Mouse (Mus musculus) lung, postnatal 0 days (tissue): ENCODE measurements at regions not wholly inside any gene's neighbourhood (a gene's known extent, or its start where the extent isn't known, plus 50 kb on each side); places are given as distances from the start of the nearest gene placed in this dataset.

Experiments used
- ATAC-seq: fragments of 200-750 bp; cut with Nextera tagmentation; 2 replicates; pipeline ENCODE4 v1.8.0; 2017; ENCODE audit warnings: moderate library complexity
- DNase-seq: peaks from one replicate; pipeline ENCODE4 v3.0.0-alpha.2; 2016; ENCODE audit warnings: low spot score
- H3K27ac ChIP-seq: fragments of 300-500 bp; sonication (generic); 2 replicates; pipeline ENCODE4 v1.5.1; 2014; ENCODE audit warnings: antibody characterized with exemption, mild to moderate bottlenecking, low read length, mixed read lengths
- H3K27me3 ChIP-seq: fragments of 300-500 bp; sonication (generic); replicated peaks from 2 replicates; pipeline ENCODE4 v1.6.1; 2014; ENCODE audit warnings: low read length, mixed read lengths; ENCODE audit not compliant: insufficient read depth
- H3K36me3 ChIP-seq: fragments of 300-500 bp; sonication (generic); 2 replicates; pipeline ENCODE4 v1.6.1; 2014; ENCODE audit warnings: low read length, mixed read lengths; ENCODE audit not compliant: insufficient read depth
- H3K4me1 ChIP-seq: fragments of 300-500 bp; sonication (generic); 2 replicates; pipeline ENCODE4 v1.6.1; 2014; ENCODE audit warnings: antibody characterized with exemption, low read depth, low read length, mixed read lengths; ENCODE audit not compliant: insufficient read depth
- H3K4me2 ChIP-seq: fragments of 300-500 bp; sonication (generic); replicated peaks from 2 replicates; pipeline ENCODE4 v1.6.1; 2014; ENCODE audit warnings: low read depth, mild to moderate bottlenecking, low read length, moderate library complexity, mixed read lengths
- H3K4me3 ChIP-seq: fragments of 300-500 bp; sonication (generic); 2 replicates; pipeline ENCODE4 v1.5.1; 2014; ENCODE audit warnings: low read depth, low read length
- H3K9ac ChIP-seq: fragments of 300-500 bp; sonication (generic); replicated peaks from 2 replicates; pipeline ENCODE4 v1.6.1; 2014; ENCODE audit warnings: low read depth, mild to moderate bottlenecking
- H3K9me3 ChIP-seq: fragments of 300-500 bp; sonication (generic); 2 replicates; pipeline ENCODE4 v1.6.1; 2016; ENCODE audit warnings: low read length, mixed read lengths
- CTCF ChIP-seq: IDR thresholded peaks from 2 replicates; pipeline ENCODE4 v1.5.1; 2016; ENCODE audit warnings: antibody characterized with exemption, mild to moderate bottlenecking
- EP300 ChIP-seq: IDR thresholded peaks from 2 replicates; pipeline ENCODE4 v1.6.1; 2016; ENCODE audit warnings: antibody characterized with exemption, mild to moderate bottlenecking, control low read depth
- WGBS: fragments of 180-500 bp; shearing (Covaris S2); extraction: QIAGEN DNeasy Blood & Tissue Kit; methylation state at CpG from one replicate; pipeline ENCODE4 v1.1.7; 2014; 5-methylcytosine and 5-hydroxymethylcytosine counted together

DNA sequence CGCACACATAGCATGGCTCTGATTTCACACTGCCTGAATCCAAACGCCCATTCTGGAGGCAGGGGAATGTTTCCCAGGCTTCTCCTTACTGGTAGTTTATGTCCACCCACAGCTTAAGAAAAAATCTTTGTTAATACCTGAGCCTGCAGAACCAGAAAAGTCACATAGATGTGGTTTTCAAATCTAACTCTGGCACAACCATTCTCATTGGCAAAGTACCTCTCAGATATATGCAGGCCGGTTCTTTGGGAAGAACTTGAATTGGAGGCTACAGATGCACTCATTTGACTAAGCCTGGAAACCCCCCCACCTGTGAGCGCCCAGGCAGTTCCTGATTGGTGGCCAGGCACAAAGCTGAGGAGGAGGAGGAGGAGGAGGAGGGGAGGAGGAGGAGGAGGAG lies 179.8 kb upstream of the Arid2 start:
- H3K9me3 ChIP-seq: peaks cover 3% of the 10 kb centered on the region; the same call in 1 of the 2 replicates
- 46% methylated on average over 4 of the region's 4 CpGs for WGBS
- H3K36me3 ChIP-seq: no peaks in the 10 kb centered on the region
- H3K4me3 ChIP-seq: no peak overlapping the region
- DNase-seq: peak; percentile 44
- H3K27me3 ChIP-seq: no peaks in the 10 kb centered on the region
- no peak overlapping the region for H3K4me2 ChIP-seq
- ATAC-seq: peak; percentile 49
- H3K9ac ChIP-seq: no peak overlapping the region
- H3K4me1 ChIP-seq: no peaks in the 10 kb centered on the region
- TF ChIP-seq CTCF (no peak), EP300 (0 out of 2 replicates have a peak, but pooled peaks have one; percentile 16)
- no peak overlapping the region for H3K27ac ChIP-seq

GRCm38 (mm10) chr15:96113091-96113490 lies 174.2 kb upstream of the Arid2 start:
- DNase-seq: no peak
- Histone ChIP-seq H3K4me2 (no peak overlapping the region), H3K9me3 (peaks cover 3% of the 10 kb centered on the region; the same call in 1 of the 2 replicates), H3K27ac (no peak overlapping the region), H3K4me3 (no peak overlapping the region), H3K27me3 (no peaks in the 10 kb centered on the region), H3K9ac (no peak overlapping the region), H3K4me1 (no peaks in the 10 kb centered on the region), H3K36me3 (no peaks in the 10 kb centered on the region)
- WGBS: 85% methylated on average over 13 of the region's 13 CpGs
- no peak for TF ChIP-seq CTCF
- no peak for TF ChIP-seq EP300
- ATAC-seq: no peak

- Histone ChIP-seq H3K4me2 (no peak overlapping the region), H3K27ac (no peak overlapping the region), H3K9me3 (peaks cover 1% of the 10 kb centered on the region; the same call in 1 of the 2 replicates), H3K4me1 (no peaks in the 10 kb centered on the region), H3K9ac (no peak overlapping the region), H3K4me3 (no peak overlapping the region), H3K36me3 (no peaks in the 10 kb centered on the region), H3K27me3 (no peaks in the 10 kb centered on the region)
- no peak for TF ChIP-seq EP300
- no peak for TF ChIP-seq CTCF
- ATAC-seq (no peak), DNase-seq (no peak)
- WGBS: 60% methylated on average over 9 of the region's 9 CpGs
These were observed 172.7 kb upstream of the Arid2 start for GRCm38 (mm10) chr15:96114616-96115015.

GRCm38 (mm10) chr15:96115196-96115595 lies 172.1 kb upstream of the Arid2 start:
- H3K9me3 ChIP-seq: no peaks in the 10 kb centered on the region
- no peak overlapping the region for H3K4me2 ChIP-seq

GRCm38 (mm10) chr15:96119240-96119639 lies 168.1 kb upstream of the Arid2 start:
- ATAC-seq: no peak
- Histone ChIP-seq H3K27me3 (no peaks in the 10 kb centered on the region), H3K27ac (no peak overlapping the region), H3K4me1 (no peaks in the 10 kb centered on the region), H3K9me3 (no peaks in the 10 kb centered on the region), H3K9ac (no peak overlapping the region), H3K4me2 (no peak overlapping the region), H3K36me3 (no peaks in the 10 kb centered on the region), H3K4me3 (no peak overlapping the region)
- WGBS: 84% methylated on average over 7 of the region's 7 CpGs
- no peak for DNase-seq
- TF ChIP-seq EP300: no peak
- no peak for TF ChIP-seq CTCF

More at GRCm38 (mm10) chr15:96115196-96115595, 172.1 kb upstream of the Arid2 start:
- no peak overlapping the region for H3K4me3 ChIP-seq
- ATAC-seq: no peak
- no peak for TF ChIP-seq CTCF
- TF ChIP-seq EP300: no peak
- H3K27ac ChIP-seq: no peak overlapping the region
- no peaks in the 10 kb centered on the region for H3K27me3 ChIP-seq
- H3K4me1 ChIP-seq: no peaks in the 10 kb centered on the region
- no peaks in the 10 kb centered on the region for H3K36me3 ChIP-seq
- 36% methylated on average over 10 of the region's 10 CpGs for WGBS
- H3K9ac ChIP-seq: no peak overlapping the region
- DNase-seq: no peak

DNA sequence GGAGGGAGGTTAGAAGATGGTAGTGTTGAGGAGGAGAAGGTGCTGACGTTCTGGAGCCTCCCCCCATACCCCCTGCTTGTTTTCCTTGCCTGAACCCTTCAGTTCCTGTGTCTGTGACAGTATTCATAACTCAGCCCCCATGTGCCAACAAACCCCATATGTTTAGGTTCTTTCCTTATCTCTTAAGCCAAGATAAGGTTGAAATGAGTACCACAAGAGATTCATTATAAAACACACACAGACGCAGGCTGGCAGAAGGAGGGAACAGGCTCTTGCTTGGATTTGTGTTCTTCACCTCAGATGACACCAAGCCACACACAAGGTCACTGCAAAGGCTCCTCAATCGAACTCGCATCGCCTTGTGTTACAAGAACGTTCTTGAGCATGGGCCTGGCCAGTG lies 162.9 kb upstream of the Arid2 start:
- H3K9ac ChIP-seq: no peak overlapping the region
- no peak for ATAC-seq
- WGBS: 48% methylated on average over 6 of the region's 6 CpGs

DNA sequence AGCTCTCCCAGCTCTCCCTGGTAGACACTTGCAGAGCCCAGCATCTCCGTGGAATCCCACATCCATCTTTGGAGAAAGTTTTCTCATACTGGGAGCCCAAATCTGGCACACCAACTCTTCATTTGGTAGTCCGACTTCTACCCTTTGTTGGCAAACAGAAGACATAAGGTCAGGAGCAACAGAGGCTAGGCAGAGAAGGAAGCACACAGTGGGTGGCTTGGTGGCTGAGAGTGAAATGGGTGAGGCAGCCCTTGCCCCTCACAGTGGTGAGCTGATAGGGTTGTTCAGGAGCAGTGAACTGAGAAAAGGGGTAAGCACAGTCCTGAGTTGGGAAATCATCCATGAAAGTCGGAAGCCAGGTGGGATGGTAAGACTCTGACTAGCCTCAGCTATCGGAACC lies 157.6 kb upstream of the Arid2 start:
- DNase-seq (no peak), ATAC-seq (no peak)
- Histone ChIP-seq H3K4me2 (no peak overlapping the region), H3K9ac (no peak overlapping the region), H3K9me3 (no peaks in the 10 kb centered on the region), H3K4me3 (no peak overlapping the region), H3K36me3 (no peaks in the 10 kb centered on the region), H3K4me1 (no peaks in the 10 kb centered on the region), H3K27me3 (no peaks in the 10 kb centered on the region), H3K27ac (no peak overlapping the region)
- 91% methylated on average over 4 of the region's 4 CpGs for WGBS
- TF ChIP-seq EP300: no peak
- TF ChIP-seq CTCF: no peak

More for the DNA sequence above, 162.9 kb upstream of the Arid2 start:
- H3K27ac ChIP-seq: no peak overlapping the region
- H3K27me3 ChIP-seq: no peaks in the 10 kb centered on the region
- H3K4me2 ChIP-seq: no peak overlapping the region
- no peak overlapping the region for H3K4me3 ChIP-seq
- no peaks in the 10 kb centered on the region for H3K36me3 ChIP-seq
- DNase-seq: no peak
- TF ChIP-seq EP300 (no peak), CTCF (no peak)
- H3K4me1 ChIP-seq: no peaks in the 10 kb centered on the region
- H3K9me3 ChIP-seq: no peaks in the 10 kb centered on the region
